Mouse (Mus musculus) brain, embryonic 14.5 days (tissue): ENCODE measurements around the gene Dtx1.

Experiments
- CTCF ChIP-seq: fragments of 200-500 bp; IDR thresholded peaks from 2 replicates; pipeline ENCODE4 v1.5.1; 2012; ENCODE audit warnings: inconsistent platforms, mild to moderate bottlenecking, moderate library complexity, borderline replicate concordance; ENCODE audit not compliant: insufficient read depth, insufficient read length; ENCODE audit errors: extremely low read depth
- POLR2A ChIP-seq: fragments of 200-500 bp; IDR thresholded peaks from 2 replicates; pipeline ENCODE4 v1.6.1; 2012; ENCODE audit warnings: mild to moderate bottlenecking, inconsistent platforms, borderline replicate concordance; ENCODE audit not compliant: poor library complexity, insufficient read depth, insufficient read length, severe bottlenecking; ENCODE audit errors: extremely low read depth

DNA sequence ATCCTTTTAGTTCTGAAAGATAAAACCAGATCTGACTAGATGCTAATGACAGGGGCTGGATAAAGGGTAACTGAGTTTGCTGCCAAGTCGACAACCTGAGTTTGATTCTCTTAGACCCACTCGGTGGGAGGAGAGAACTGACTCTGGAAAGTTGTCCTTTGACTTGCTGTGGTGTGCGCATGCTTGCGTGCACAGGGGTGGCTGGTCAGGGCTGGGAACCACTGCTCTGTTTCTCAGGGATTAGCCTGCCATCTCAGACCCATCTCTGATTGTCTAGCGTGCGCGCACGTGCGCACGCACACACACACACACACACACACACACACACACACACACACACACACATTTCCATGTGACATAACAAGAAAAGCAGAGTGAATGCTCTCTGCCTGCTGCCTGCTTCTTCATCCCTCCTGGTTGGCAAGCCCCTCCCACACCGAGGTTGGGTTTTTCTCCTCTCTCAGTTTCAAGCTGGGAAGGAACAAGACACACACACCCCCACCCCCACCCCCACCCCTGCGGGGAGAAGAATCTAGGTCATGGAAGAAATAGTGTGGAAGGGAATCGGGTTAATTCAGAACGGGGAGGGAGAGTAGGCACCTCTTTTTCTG lies 22.8 kb upstream of the Dtx1 start:
- TF ChIP-seq CTCF: no peak
- no peak for TF ChIP-seq POLR2A
